Mouse (Mus musculus) spleen, adult 2 months (tissue): ENCODE measurements around the gene Kctd21.

ENCODE experiments used
- CTCF ChIP-seq: fragments of 200-500 bp; IDR thresholded peaks from 2 replicates; pipeline ENCODE4 v1.5.1; 2011; ENCODE audit warnings: mild to moderate bottlenecking, inconsistent platforms; ENCODE audit not compliant: insufficient read depth, insufficient read length, insufficient replicate concordance; ENCODE audit errors: extremely low read depth
- POLR2A ChIP-seq: fragments of 200-500 bp; IDR thresholded peaks from 2 replicates; pipeline ENCODE4 v1.6.1; 2011; ENCODE audit warnings: low read depth, low read length, inconsistent platforms

DNA sequence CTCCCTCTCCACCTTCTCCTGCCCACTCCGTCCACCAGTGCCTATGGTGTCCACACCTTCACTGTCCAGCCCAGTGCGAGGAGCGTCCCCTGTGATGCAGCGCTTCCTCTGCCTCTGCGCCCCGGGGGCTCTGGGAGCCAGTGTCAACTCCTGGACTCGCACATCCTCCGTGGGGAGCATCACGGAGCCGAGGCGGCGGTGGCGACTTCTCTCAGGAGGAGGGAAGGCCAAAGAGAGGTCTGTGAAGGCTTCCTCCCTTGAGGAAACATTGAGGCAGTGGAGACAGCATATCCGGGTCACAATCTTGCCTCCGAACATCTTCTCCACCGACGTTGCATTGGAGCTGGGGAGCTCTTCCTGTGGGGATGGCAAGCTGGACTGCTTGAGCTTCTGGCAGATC lies 19.9 kb upstream of the Kctd21 start:
- no peak for TF ChIP-seq POLR2A
- no peak for TF ChIP-seq CTCF
